Mouse (Mus musculus) frontal cortex, postnatal 36 days (tissue): ENCODE data around the gene Epop.
A peak's percentile ranks its signal among the peaks of the same experiment; 100 is the strongest.

ENCODE experiments used
- DNase-seq, 2 experiments: peaks; one replicate each; pipeline ENCODE4 v3.0.0; 2022; ENCODE audit warnings: low spot score in 2 of 2

Gene Epop

GRCm38 (mm10) chr11:97629576-97629975 is at the start of gene Epop:
TSS of gene Epop (minus strand) at chr11:97629702.
- DNase-seq = peak; percentile 93

- DNase-seq = no peak
Measured at GRCm38 (mm10) chr11:97678301-97678700, 48.8 kb upstream of the Epop start.

GRCm38 (mm10) chr11:97677842-97678241 is 48.3 kb upstream of the Epop start:
- DNase-seq = no peak

GRCm38 (mm10) chr11:97677381-97677780 is 47.9 kb upstream of the Epop start:
- no peak for DNase-seq

GRCm38 (mm10) chr11:97676050-97676754 is 46.7 kb upstream of the Epop start:
- DNase-seq = no peak

- DNase-seq = no peak
Measured at GRCm38 (mm10) chr11:97673148-97673547, 43.6 kb upstream of the Epop start.

- no peak for DNase-seq
Measured at GRCm38 (mm10) chr11:97671177-97671527, 41.6 kb upstream of the Epop start.

GRCm38 (mm10) chr11:97670234-97671176 is 41.0 kb upstream of the Epop start:
- DNase-seq = peak in 1 of 2 experiments; percentile 55

GRCm38 (mm10) chr11:97669829-97670228 is 40.3 kb upstream of the Epop start:
- peak in 1 of 2 experiments; percentile 51 for DNase-seq

- DNase-seq = no peak
Measured at GRCm38 (mm10) chr11:97669268-97669667, 39.8 kb upstream of the Epop start.

- no peak for DNase-seq
Measured at GRCm38 (mm10) chr11:97668160-97668559, 38.7 kb upstream of the Epop start.

- DNase-seq = no peak
Measured at GRCm38 (mm10) chr11:97666794-97667193, 37.3 kb upstream of the Epop start.

- DNase-seq = no peak
Measured at GRCm38 (mm10) chr11:97666221-97666620, 36.7 kb upstream of the Epop start.

GRCm38 (mm10) chr11:97665431-97665830 is 35.9 kb upstream of the Epop start:
- DNase-seq = no peak

GRCm38 (mm10) chr11:97664771-97665240 is 35.3 kb upstream of the Epop start:
- no peak for DNase-seq

GRCm38 (mm10) chr11:97664339-97664665 is 34.8 kb upstream of the Epop start:
- DNase-seq = no peak

- no peak for DNase-seq
Measured at GRCm38 (mm10) chr11:97663528-97664338, 34.2 kb upstream of the Epop start.

- peak; percentile 65 to 67 for DNase-seq
Measured at GRCm38 (mm10) chr11:97662893-97663527, 33.5 kb upstream of the Epop start, which contains the start of gene Mllt6. TSS of gene Mllt6 (plus strand) at chr11:97663414.

GRCm38 (mm10) chr11:97662207-97662892 is 32.8 kb upstream of the Epop start:
- no peak for DNase-seq

GRCm38 (mm10) chr11:97661648-97662133 is 32.2 kb upstream of the Epop start:
- no peak for DNase-seq
